Mouse (Mus musculus) adrenal gland, adult 8-10 months (tissue): Measurements from ENCODE around the gene Slc32a1. TPM values are rescaled to one million over a fixed set of nuclear protein-coding genes. Genes with fewer than 3 reads are reported as not detected.

ENCODE experiments used
- DNase-seq: peaks from one replicate; pipeline ENCODE4 v3.0.0; 2022
- microRNA-seq, 2 experiments: library from miRNA; unstranded; fragments of <30 nt; microRNA quantifications; one replicate each; pipeline ENCODE4 v1.2.0; 2022
- total RNA-seq, 4 experiments: library from RNA; stranded (reverse); gene quantifications; 2 replicates each; pipeline ENCODE4 v1.2.4; 2022

The Slc32a1 gene
- total RNA-seq, 4 experiments from 2014 or later, result 0.11 to 0.17 TPM; not detected in 2

GRCm38 (mm10) chr2:158665098-158665497 is 54.5 kb downstream of the Slc32a1 start, which contains the start of gene Ppp1r16b:
Gene Ppp1r16b, plus strand, starts transcription at chr2:158665398.
- DNase-seq, result no peak

Small RNA genes lying within 50 kb of the gene (microRNA-seq; reads per million reads assigned to microRNA genes)
- 1.6 to 3.5 reads per million in 2 experiments for gene Mir3474

Other genes with a start within 250 kb of the Slc32a1 start
- 10 to 100 TPM; 16.5 to 72.5 (median 44.2) TPM for gene Snhg11, start 235.1 kb upstream of the Slc32a1 start, total RNA-seq
- gene Ralgapb, start 200.9 kb upstream of the Slc32a1 start, total RNA-seq, result 10 to 100 TPM; 70.4 to 97.0 (median 85.3) TPM
- 10 to 100 TPM in 3 of 4 experiments, 1 to 10 TPM in 1; 6.9 to 56.3 (median 40.8) TPM for gene Adig, start 108.2 kb upstream of the Slc32a1 start, total RNA-seq
- not detected for gene Arhgap40, start 98.0 kb upstream of the Slc32a1 start, total RNA-seq
- 10 to 100 TPM; 13.2 to 19.7 (median 14.6) TPM for gene Actr5, start 14.1 kb downstream of the Slc32a1 start, total RNA-seq
- 10 to 100 TPM in 3 of 4 experiments, 1 to 10 TPM in 1; 9.9 to 13.8 (median 11.1) TPM for gene Ppp1r16b, start 54.6 kb downstream of the Slc32a1 start, total RNA-seq
- under 1 TPM; 0.49 to 0.80 (median 0.65) TPM for gene Fam83d, start 157.3 kb downstream of the Slc32a1 start, total RNA-seq
- gene Dhx35, start 184.0 kb downstream of the Slc32a1 start, total RNA-seq, result 10 to 100 TPM; 12.7 to 24.7 (median 17.1) TPM